Mouse (Mus musculus): ENCODE measurements at regions not wholly inside any gene's neighbourhood (a gene's known extent, or its start where the extent isn't known, plus 50 kb on each side); places are given as distances from the start of the nearest gene placed in this dataset.
"Not testable (repeated sequence)": the region's sequence is repeated elsewhere in the genome, so short reads cannot be mapped to it uniquely, and the experiment has no call there.

DNA sequence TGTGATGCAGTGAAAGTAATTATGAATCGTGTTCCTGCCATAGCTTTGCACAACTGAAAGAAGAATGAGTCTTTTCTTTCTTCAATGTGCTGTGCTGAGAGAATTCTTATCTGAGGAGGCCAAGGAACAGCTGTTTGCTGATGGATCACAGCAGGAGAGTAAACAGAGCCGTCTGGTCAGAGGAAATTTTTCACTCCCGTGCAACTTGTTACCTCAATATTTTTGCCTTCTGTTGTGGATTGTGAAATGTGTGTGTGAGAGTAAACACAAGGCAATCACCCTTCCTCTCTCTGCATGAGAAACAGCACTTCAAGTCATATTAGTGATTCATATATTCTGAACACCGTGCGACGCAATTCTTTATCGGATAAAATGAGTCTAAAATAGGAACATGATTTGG lies 171.9 kb downstream of the Epm2a start:
- no peak overlapping the region for H3K27ac ChIP-seq
- no peaks in the 10 kb centered on the region for H3K4me1 ChIP-seq (replicated peaks; ENCODE audit: control insufficient read depth in 2 of 2, insufficient read depth in 2 of 2, low read length in 1 of 2)
- H3K9me3 ChIP-seq (ENCODE audit: control insufficient read depth, low read length) = no peaks in the 10 kb centered on the region
- TF ChIP-seq CTCF (IDR thresholded peaks at IDR 0.05; ENCODE audit: low read depth) (no peak), EP300 (IDR thresholded peaks at IDR 0.05; ENCODE audit: low read depth) (no peak)
- WGBS (ENCODE audit: insufficient replicate concordance) = 68% methylated on average over 7 of the region's 7 CpGs
- no peaks in the 10 kb centered on the region for H3K27me3 ChIP-seq (ENCODE audit: control insufficient read depth, insufficient read depth, low read length)
- no peak for DNase-seq (ENCODE audit: low read depth in 3 of 3, low spot score in 3 of 3)
- no peak overlapping the region for H3K9ac ChIP-seq (replicated peaks)
- no peaks in the 10 kb centered on the region for H3K36me3 ChIP-seq (replicated peaks; ENCODE audit: control insufficient read depth, insufficient read depth, low read depth)
- no peak overlapping the region for H3K4me3 ChIP-seq (ENCODE audit: insufficient read depth in 1 of 2, low read depth in 2 of 2, low read length in 2 of 2)
- ATAC-seq (ENCODE audit: insufficient read depth) = no peak
- no peak overlapping the region for H3K4me2 ChIP-seq (ENCODE audit: low read depth)

DNA sequence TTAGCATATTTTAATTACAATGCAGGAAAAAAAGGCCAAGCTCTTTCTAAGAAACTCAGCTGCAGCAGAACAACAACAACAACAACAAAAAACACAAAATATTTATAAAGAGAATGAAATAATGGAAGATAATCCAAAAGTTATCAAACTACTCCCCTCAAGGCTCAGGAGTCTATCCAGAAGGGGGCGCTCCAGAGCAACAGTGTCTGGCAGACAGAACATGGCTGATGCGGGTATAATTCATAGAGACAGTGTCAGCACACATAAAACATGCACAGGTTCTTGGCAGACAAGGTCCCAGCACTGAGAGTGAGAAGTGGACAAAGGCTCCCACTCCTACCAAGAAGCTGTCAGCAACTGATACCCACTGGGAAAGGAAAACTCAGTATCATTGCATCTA lies 173.9 kb downstream of the Epm2a start:
- WGBS (ENCODE audit: insufficient replicate concordance) = 57% methylated on average over 2 of the region's 2 CpGs
- DNase-seq (ENCODE audit: low read depth in 3 of 3, low spot score in 3 of 3) (no peak), ATAC-seq (ENCODE audit: insufficient read depth) (no peak)
- H3K4me2 ChIP-seq (ENCODE audit: low read depth) = no peak overlapping the region
- no peaks in the 10 kb centered on the region for H3K4me1 ChIP-seq (replicated peaks; ENCODE audit: control insufficient read depth in 2 of 2, insufficient read depth in 2 of 2, low read length in 1 of 2)
- no peaks in the 10 kb centered on the region for H3K36me3 ChIP-seq (replicated peaks; ENCODE audit: control insufficient read depth, insufficient read depth, low read depth)
- no peak overlapping the region for H3K4me3 ChIP-seq (ENCODE audit: insufficient read depth in 1 of 2, low read depth in 2 of 2, low read length in 2 of 2)
- no peak overlapping the region for H3K9ac ChIP-seq (replicated peaks)
- TF ChIP-seq EP300 (IDR thresholded peaks at IDR 0.05; ENCODE audit: low read depth) (no peak), CTCF (IDR thresholded peaks at IDR 0.05; ENCODE audit: low read depth) (0 out of 2 replicates have a peak, but pooled peaks have one; percentile 14)
- H3K27me3 ChIP-seq (ENCODE audit: control insufficient read depth, insufficient read depth, low read length) = no peaks in the 10 kb centered on the region
- no peaks in the 10 kb centered on the region for H3K9me3 ChIP-seq (ENCODE audit: control insufficient read depth, low read length)
- no peak overlapping the region for H3K27ac ChIP-seq

DNA sequence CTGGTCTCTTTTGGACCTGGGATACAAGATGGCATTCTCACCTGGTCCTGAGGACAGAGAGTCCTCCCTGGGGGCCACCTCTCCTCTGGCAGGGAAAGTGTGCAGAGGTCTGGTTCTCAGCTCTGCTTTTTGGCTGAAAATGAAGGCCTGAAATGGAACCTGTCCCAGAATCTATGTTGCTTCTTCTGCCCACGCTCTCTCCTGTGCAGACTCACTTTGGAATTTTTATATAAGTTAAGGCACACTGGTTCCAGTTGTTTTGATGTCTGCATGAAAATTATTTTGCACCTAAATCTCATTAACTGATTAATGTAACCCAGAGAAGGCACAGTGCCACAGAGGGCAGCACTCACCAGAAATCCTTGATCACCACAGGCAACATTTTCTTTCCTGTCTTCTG lies 188.1 kb downstream of the Epm2a start:
- no peak for TF ChIP-seq EP300 (IDR thresholded peaks at IDR 0.05; ENCODE audit: low read depth)
- TF ChIP-seq CTCF (IDR thresholded peaks at IDR 0.05; ENCODE audit: low read depth) = no peak
- WGBS (ENCODE audit: insufficient replicate concordance) = 63% methylated on average over 1 of the region's 1 CpGs

DNA sequence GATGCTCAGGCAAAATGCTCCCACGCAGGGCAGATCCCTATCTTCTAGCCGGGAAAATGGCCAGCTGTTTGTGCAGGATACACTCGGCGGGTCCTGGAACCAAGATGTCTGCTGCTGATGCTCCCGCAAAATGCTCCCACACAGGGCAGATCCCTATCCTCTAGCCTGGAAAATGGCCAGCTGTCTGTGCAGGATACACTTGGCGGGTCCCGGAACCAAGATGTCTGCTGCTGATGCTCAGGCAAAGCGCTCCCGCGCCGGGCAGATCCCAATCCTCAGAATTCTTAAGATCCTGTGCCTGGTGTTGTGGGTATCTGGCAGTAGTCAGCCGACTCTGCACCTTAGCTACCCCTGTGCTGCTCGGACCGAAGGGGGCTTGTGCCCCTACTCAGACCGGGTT lies 212.2 kb downstream of the Epm2a start:
- WGBS (ENCODE audit: insufficient replicate concordance) = 74% methylated on average over 15 of the region's 15 CpGs
- not testable (repeated sequence) for H3K27me3 ChIP-seq (ENCODE audit: control insufficient read depth, insufficient read depth, low read length); H3K36me3 ChIP-seq (replicated peaks; ENCODE audit: control insufficient read depth, insufficient read depth, low read depth); DNase-seq (ENCODE audit: low read depth in 3 of 3, low spot score in 3 of 3); H3K9ac ChIP-seq (replicated peaks); H3K4me1 ChIP-seq (replicated peaks; ENCODE audit: control insufficient read depth in 2 of 2, insufficient read depth in 2 of 2, low read length in 1 of 2); ATAC-seq (ENCODE audit: insufficient read depth); H3K4me3 ChIP-seq (ENCODE audit: insufficient read depth in 1 of 2, low read depth in 2 of 2, low read length in 2 of 2); H3K27ac ChIP-seq; H3K9me3 ChIP-seq (ENCODE audit: control insufficient read depth, low read length); H3K4me2 ChIP-seq (ENCODE audit: low read depth)

More for the DNA sequence above, 188.1 kb downstream of the Epm2a start:
- no peaks in the 10 kb centered on the region for H3K4me1 ChIP-seq (replicated peaks; ENCODE audit: control insufficient read depth in 2 of 2, insufficient read depth in 2 of 2, low read length in 1 of 2)
- no peaks in the 10 kb centered on the region for H3K36me3 ChIP-seq (replicated peaks; ENCODE audit: control insufficient read depth, insufficient read depth, low read depth)
- no peak for DNase-seq (ENCODE audit: low read depth in 3 of 3, low spot score in 3 of 3)
- no peak overlapping the region for H3K4me3 ChIP-seq (ENCODE audit: insufficient read depth in 1 of 2, low read depth in 2 of 2, low read length in 2 of 2)
- no peak for ATAC-seq (ENCODE audit: insufficient read depth)
- H3K27ac ChIP-seq = no peak overlapping the region
- no peak overlapping the region for H3K4me2 ChIP-seq (ENCODE audit: low read depth)
- no peak overlapping the region for H3K9ac ChIP-seq (replicated peaks)
- H3K27me3 ChIP-seq (ENCODE audit: control insufficient read depth, insufficient read depth, low read length) = no peaks in the 10 kb centered on the region
- H3K9me3 ChIP-seq (ENCODE audit: control insufficient read depth, low read length) = no peaks in the 10 kb centered on the region

DNA sequence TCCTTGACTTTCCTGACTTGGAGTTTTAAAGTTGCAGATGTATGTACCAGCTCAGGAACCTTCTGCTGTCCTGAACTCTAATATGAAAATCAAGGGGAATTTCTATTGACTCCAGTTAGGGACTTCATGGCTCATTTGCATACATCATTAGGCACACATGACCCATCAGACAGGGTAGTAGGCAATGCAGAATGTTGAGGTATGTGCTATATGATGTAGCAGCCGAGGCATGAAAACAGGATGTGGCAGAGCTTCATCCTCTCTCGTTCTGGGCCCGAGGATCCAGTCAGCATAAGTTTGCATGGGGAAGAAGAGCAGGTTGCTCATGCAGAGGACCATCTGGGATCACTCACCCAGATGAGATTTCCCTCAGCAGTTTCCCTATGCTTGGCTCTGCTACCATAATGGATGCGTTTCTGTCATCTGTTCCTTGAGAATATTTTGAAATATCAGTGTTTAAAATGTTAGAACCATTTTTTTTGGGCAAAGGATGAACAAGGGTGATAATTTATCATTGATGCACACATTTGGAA lies 227.4 kb downstream of the Epm2a start:
- Histone ChIP-seq H3K4me2 (ENCODE audit: low read depth) (no peak overlapping the region), H3K9me3 (ENCODE audit: control insufficient read depth, low read length) (no peaks in the 10 kb centered on the region), H3K27ac (no peak overlapping the region), H3K27me3 (ENCODE audit: control insufficient read depth, insufficient read depth, low read length) (no peaks in the 10 kb centered on the region), H3K4me1 (replicated peaks; ENCODE audit: control insufficient read depth in 2 of 2, insufficient read depth in 2 of 2, low read length in 1 of 2) (no peaks in the 10 kb centered on the region), H3K4me3 (ENCODE audit: insufficient read depth in 1 of 2, low read depth in 2 of 2, low read length in 2 of 2) (no peak overlapping the region), H3K9ac (replicated peaks) (no peak overlapping the region), H3K36me3 (replicated peaks; ENCODE audit: control insufficient read depth, insufficient read depth, low read depth) (no peaks in the 10 kb centered on the region)
- no peak for ATAC-seq (ENCODE audit: insufficient read depth)
- TF ChIP-seq CTCF (IDR thresholded peaks at IDR 0.05; ENCODE audit: low read depth) = no peak
- TF ChIP-seq EP300 (IDR thresholded peaks at IDR 0.05; ENCODE audit: low read depth) = no peak
- no peak for DNase-seq (ENCODE audit: low read depth in 3 of 3, low spot score in 3 of 3)
- WGBS (ENCODE audit: insufficient replicate concordance) = 47% methylated on average over 4 of the region's 4 CpGs
